Mouse (Mus musculus) liver, embryonic 14.5 days (tissue): ENCODE measurements around the gene Olfr118.

Experiments used
- CTCF ChIP-seq: IDR thresholded peaks from 2 replicates; pipeline ENCODE4 v1.5.1; 2016; ENCODE audit warnings: antibody characterized with exemption, low read depth, control low read depth
- EP300 ChIP-seq: IDR thresholded peaks from 2 replicates; pipeline ENCODE4 v1.6.1; 2016; ENCODE audit warnings: antibody characterized with exemption, low read depth

DNA sequence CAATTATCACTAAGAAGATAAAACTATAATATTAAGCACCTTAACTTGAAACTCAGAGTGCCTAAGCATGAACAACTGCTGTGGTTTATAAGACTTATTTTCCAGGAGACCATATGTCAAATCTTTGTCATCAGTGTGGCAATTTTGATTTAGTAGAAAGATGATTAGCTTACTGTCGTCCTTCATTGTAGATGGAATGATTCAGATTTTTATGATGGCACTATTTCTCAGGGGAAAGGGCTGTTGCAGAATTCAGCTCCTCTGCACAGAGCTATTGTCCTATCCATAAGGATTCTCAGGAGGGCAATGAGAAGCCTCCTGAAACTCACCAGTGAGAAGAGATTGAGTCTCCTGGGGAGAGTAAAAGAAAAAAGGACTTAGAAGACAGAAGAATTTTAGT is 54.7 kb downstream of the Olfr118 start, which contains the start of gene Olfr120:
- TF ChIP-seq CTCF (no peak), EP300 (no peak)
